ENCODE assay signal across 8 mouse cellular contexts in the genomic region with DNA sequence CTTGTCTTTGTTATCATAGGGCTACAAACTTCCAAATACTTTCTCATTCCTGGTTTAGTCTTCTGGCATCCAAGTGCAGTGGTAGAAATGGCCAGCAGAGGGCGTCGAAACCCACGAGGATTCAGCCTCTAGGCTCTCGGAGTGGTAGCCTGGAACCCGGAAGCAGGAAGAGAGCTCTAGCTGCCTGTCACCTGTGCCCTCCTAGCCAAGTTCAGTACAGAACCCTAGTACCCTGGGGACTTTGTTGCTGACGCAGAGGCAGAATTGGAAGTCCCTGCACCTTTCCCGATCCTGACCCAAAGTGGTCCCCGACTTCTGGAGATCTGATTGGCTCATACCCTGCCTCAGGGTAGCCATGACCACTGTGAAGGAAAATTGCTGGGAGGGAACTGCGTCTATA. TPM values are rescaled to one million over a fixed set of nuclear protein-coding genes. Genes with fewer than 3 reads are reported as not detected.
DNase-seq lines count a peak whose midpoint lies in the region; ATAC-seq and TF ChIP-seq lines count a peak whose summit lies in the region.

No protein-coding gene starts in this region.

- H3K4me3 ChIP-seq in G1E (ENCODE audit: low read depth, low read length), result peak overlapping the region; percentile 50; the same call in 1 of the 2 replicates
- H3K4me3 ChIP-seq in forebrain, embryonic 16.5 days (replicated peaks; ENCODE audit: low read length), result peak overlapping the region; percentile 39
- H3K4me3 ChIP-seq in layer of hippocampus, adult 2 months, result peak overlapping the region; percentile 54
- peak overlapping the region; percentile 19; the same call in 1 of the 2 replicates for H3K4me3 ChIP-seq in lung, embryonic 14.5 days (ENCODE audit: low read depth, low read length)
- peak overlapping the region; percentile 25 for H3K4me3 ChIP-seq in olfactory bulb, adult 2 months (ENCODE audit: insufficient read depth, low read depth, low read length)
- peak overlapping the region; percentile 13; the same call in 1 of the 2 replicates for H3K4me3 ChIP-seq in thymus, adult 2 months (ENCODE audit: control insufficient read depth, insufficient read depth, low read length)

- DNase-seq in G1E (ENCODE audit: low spot score), result peak; percentile 78
- peak; percentile 79 to 84 for DNase-seq in cerebellum, adult 18-20 months
- peak; percentile 87 to 93 for DNase-seq in heart, postnatal 36 days
- DNase-seq in layer of hippocampus, adult 2 months (ENCODE audit: low spot score in 2 of 2), result peak; percentile 87 to 94
- peak; percentile 96 for DNase-seq in lung, embryonic 14.5 days
- peak; percentile 85 for DNase-seq in thymus, adult 2 months

- ATAC-seq in G1E (ENCODE audit: extremely low read depth, insufficient number of reproducible peaks, low FRiP score, poor library complexity, severe bottlenecking), result peak; percentile 98
- peak; percentile 88 for ATAC-seq in forebrain, embryonic 16.5 days
- peak; percentile 84 for ATAC-seq in lung, embryonic 14.5 days (ENCODE audit: insufficient read depth)

- intact Hi-C loops in heart, postnatal 36 days (cut with DNase I), result loop anchor here (1.0 to 5.0 kb wide), 5 partner anchors 117 to 344 kb away; no protein-coding TSS in a partner anchor

- H3K36me3 ChIP-seq in G1E (replicated peaks), result no peaks in the 10 kb centered on the region
- no peaks in the 10 kb centered on the region for H3K36me3 ChIP-seq in forebrain, embryonic 16.5 days (ENCODE audit: control insufficient read depth, insufficient read depth)
- no peaks in the 10 kb centered on the region for H3K36me3 ChIP-seq in lung, embryonic 14.5 days (ENCODE audit: insufficient read depth)
- no peaks in the 10 kb centered on the region for H3K36me3 ChIP-seq in thymus, adult 2 months (ENCODE audit: control insufficient read depth, insufficient read depth, low read length)

- peak overlapping the region; percentile 38; the same call in 1 of the 2 replicates for H3K9ac ChIP-seq in forebrain, embryonic 16.5 days (replicated peaks; ENCODE audit: low read depth, low read length)
- no peak overlapping the region for H3K9ac ChIP-seq in lung, embryonic 14.5 days

- TF ChIP-seq CTCF in G1E (IDR thresholded peaks at IDR 0.05; ENCODE audit: low read depth, low read length), result peak; percentile 70; the same call in 1 of the 2 replicates
- TF ChIP-seq CTCF in layer of hippocampus, adult 2 months (conservative IDR thresholded peaks at IDR 0.05), result peak; percentile 96
- TF ChIP-seq CTCF in lung, embryonic 14.5 days (IDR thresholded peaks at IDR 0.05; ENCODE audit: low read depth), result peak; percentile 98
- TF ChIP-seq CTCF in olfactory bulb, adult 2 months (IDR thresholded peaks at IDR 0.05; ENCODE audit: insufficient read depth, low read depth, low read length), result peak; percentile 80
- TF ChIP-seq CTCF in thymus, adult 2 months (IDR thresholded peaks at IDR 0.05; ENCODE audit: borderline replicate concordance, control insufficient read depth, extremely low read depth, insufficient read depth, low read length, poor library complexity), result peak; percentile 84; the same call in 1 of the 2 replicates

- H3K9me3 ChIP-seq in G1E (replicated peaks), result no peaks in the 10 kb centered on the region
- H3K9me3 ChIP-seq in forebrain, embryonic 16.5 days (ENCODE audit: control insufficient read depth, low read length), result no peaks in the 10 kb centered on the region
- no peaks in the 10 kb centered on the region for H3K9me3 ChIP-seq in lung, embryonic 14.5 days (ENCODE audit: low read depth, low read length)

- H3K27ac ChIP-seq in forebrain, embryonic 16.5 days (ENCODE audit: low read length), result no peak overlapping the region
- H3K27ac ChIP-seq in layer of hippocampus, adult 2 months, result peak overlapping the region; percentile 47; the same call in 1 of the 2 replicates
- no peak overlapping the region for H3K27ac ChIP-seq in lung, embryonic 14.5 days (ENCODE audit: low read depth)
- H3K27ac ChIP-seq in olfactory bulb, adult 2 months (ENCODE audit: insufficient read depth, low read depth, low read length), result no peak overlapping the region
- no peak overlapping the region for H3K27ac ChIP-seq in thymus, adult 2 months (ENCODE audit: control insufficient read depth, insufficient read depth, low read length)

- peaks cover 7% of the 10 kb centered on the region for H3K4me1 ChIP-seq in G1E (ENCODE audit: insufficient read depth, low read depth, low read length)
- no peaks in the 10 kb centered on the region; the same call in 1 of the 2 replicates for H3K4me1 ChIP-seq in forebrain, embryonic 16.5 days (replicated peaks; ENCODE audit: control insufficient read depth, insufficient read depth, low read length)
- H3K4me1 ChIP-seq in lung, embryonic 14.5 days (ENCODE audit: insufficient read depth), result no peaks in the 10 kb centered on the region
- 0 out of 2 replicates have a peak, but pooled peaks cover 6% of the 10 kb centered on the region for H3K4me1 ChIP-seq in olfactory bulb, adult 2 months (ENCODE audit: control insufficient read depth, insufficient read depth, low read length)
- H3K4me1 ChIP-seq in thymus, adult 2 months (replicated peaks; ENCODE audit: control insufficient read depth, insufficient read depth, low read length), result peaks cover 3% of the 10 kb centered on the region; the same call in 1 of the 2 replicates

- 13% methylated on average over 9 of the region's 9 CpGs for WGBS in forebrain, embryonic 16.5 days
- 12% methylated on average over 9 of the region's 9 CpGs for WGBS in lung, embryonic 14.5 days
- WGBS in olfactory bulb, adult 2 months, result 11% methylated on average over 9 of the region's 9 CpGs
- 12% methylated on average over 9 of the region's 9 CpGs for WGBS in thymus, adult 2 months

- peak overlapping the region; percentile 53 for H3K4me2 ChIP-seq in forebrain, embryonic 16.5 days (ENCODE audit: low read length)
- H3K4me2 ChIP-seq in lung, embryonic 14.5 days, result peak overlapping the region; percentile 48

- peaks cover 23% of the 10 kb centered on the region for H3K27me3 ChIP-seq in G1E (ENCODE audit: insufficient read depth, low read length)
- H3K27me3 ChIP-seq in forebrain, embryonic 16.5 days (replicated peaks; ENCODE audit: control insufficient read depth, insufficient read depth, low read length), result no peaks in the 10 kb centered on the region
- no peaks in the 10 kb centered on the region for H3K27me3 ChIP-seq in lung, embryonic 14.5 days (ENCODE audit: insufficient read depth, low read length)
- no peaks in the 10 kb centered on the region for H3K27me3 ChIP-seq in thymus, adult 2 months (ENCODE audit: control insufficient read depth, insufficient read depth, low read length)

- TF ChIP-seq POLR2A in olfactory bulb, adult 2 months (IDR thresholded peaks at IDR 0.05; ENCODE audit: insufficient read depth, low read depth, low read length), result no peak
- no peak for TF ChIP-seq POLR2A in thymus, adult 2 months (IDR thresholded peaks at IDR 0.05; ENCODE audit: control insufficient read depth, extremely low read depth, insufficient read depth, low read length, poor library complexity)

RNA-seq across cellular contexts. Expression of a gene that starts 32.2 kb away (rescaled TPM):
- total RNA-seq in G1E (2014; fragmentation: Nextera tagmentation) (78.4 and 88.8 TPM in 2 replicates), G1E (2017) (5.7 and 5.8 TPM in 2 replicates)
- polyA plus RNA-seq in G1E (2012), result 63.4 and 65.3 TPM in 2 replicates
- polyA plus RNA-seq in forebrain, embryonic 16.5 days (2015; fragmentation: Nextera tagmentation; extraction: Ambion mirVana), result 80.1 and 98.1 TPM in 2 replicates
- 10 to 100 TPM; 20.3 to 25.1 TPM for total RNA-seq in heart, postnatal 36 days (2021)
- 100 to 1,000 TPM; 269 to 286 TPM for total RNA-seq in layer of hippocampus, adult 2 months (2021)
- polyA plus RNA-seq in lung, embryonic 14.5 days (2014; fragmentation: Nextera tagmentation; extraction: Ambion mirVana), result 22.8 and 26.5 TPM in 2 replicates
- not detected in 2 replicates for polyA plus RNA-seq in olfactory bulb, adult 2 months (2012; ENCODE audit: insufficient read depth, insufficient read length, low replicate concordance, missing spikeins)
- 103 and 134 TPM in 2 replicates for polyA plus RNA-seq in thymus, adult 2 months (2012; rRNA removed)
